Mouse (Mus musculus): ENCODE data around the gene Gpx6. TPM values are rescaled to one million over a fixed set of nuclear protein-coding genes. Genes with fewer than 3 reads are reported as not detected.

Gpx6 gene
- not detected for polyA plus RNA-seq (2014; fragmentation: Illumina TruSeq; extraction: RNeasy Lipid Tissue Mini Kit (QIAGEN cat#74804); ENCODE audit: low replicate concordance)

DNA sequence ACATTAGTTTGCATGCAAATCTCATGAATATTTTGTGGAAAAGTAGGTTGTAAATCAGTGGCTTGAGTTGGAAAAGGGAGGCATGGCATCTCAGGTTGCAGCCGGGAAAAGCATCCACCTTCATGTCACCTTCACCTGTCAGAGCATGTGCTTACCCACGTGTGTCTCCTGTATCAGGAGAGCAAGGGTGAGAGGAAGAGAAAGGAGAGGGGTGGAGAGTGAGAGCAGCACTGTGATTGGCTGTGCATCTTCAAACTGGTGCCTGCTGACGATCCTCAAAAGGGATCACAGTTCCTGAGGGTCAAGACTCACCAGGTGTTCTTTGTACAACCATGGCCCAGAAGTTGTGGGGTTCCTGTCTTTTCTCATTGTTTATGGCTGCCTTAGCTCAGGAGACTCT, at the start of gene Gpx6:
Gene Gpx6, plus strand, starts transcription at position 200 of the 400 bp plus-strand sequence.

DNA sequence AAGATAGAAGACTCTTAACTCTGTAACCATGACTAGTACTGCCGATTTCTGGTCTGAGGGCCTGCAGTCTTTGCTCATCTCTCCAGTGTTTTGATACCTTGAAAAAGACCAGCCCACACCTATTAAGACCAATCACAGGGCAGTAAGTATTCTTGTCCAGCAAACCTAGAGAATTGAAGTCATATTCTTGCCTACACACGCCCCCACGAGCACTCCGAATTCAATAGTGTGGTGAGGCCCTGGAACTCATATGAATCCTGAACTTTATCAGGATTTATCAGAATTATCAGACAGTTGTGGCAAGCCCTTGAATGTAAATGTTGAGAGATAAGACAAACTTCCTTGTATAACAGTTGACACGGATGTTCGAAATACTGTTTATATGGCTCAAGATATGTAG, 19.3 kb upstream of the Gpx6 start, which contains the start of gene Gpx5:
Gene Gpx5, minus strand, starts transcription at position 101 of the 400 bp plus-strand sequence.

GRCm38 (mm10) chr13:21346610-21347009, 34.7 kb downstream of the Gpx6 start, which contains the start of gene Olfr1367:
TSS of gene Olfr1367 (plus strand) at chr13:21346910.

GRCm38 (mm10) chr13:21362621-21363248, 50.8 kb downstream of the Gpx6 start, which contains the start of gene Zscan12:
TSS of gene Zscan12 (plus strand) at chr13:21362820.

Other genes starting within 250 kb of the Gpx6 start
- not detected for gene Olfr1370, start 237.2 kb upstream of the Gpx6 start, polyA plus RNA-seq (2014; fragmentation: Illumina TruSeq; extraction: RNeasy Lipid Tissue Mini Kit (QIAGEN cat#74804); ENCODE audit: low replicate concordance)
- not detected for gene Olfr1369-ps1, start 200.6 kb upstream of the Gpx6 start, polyA plus RNA-seq (2014; fragmentation: Illumina TruSeq; extraction: RNeasy Lipid Tissue Mini Kit (QIAGEN cat#74804); ENCODE audit: low replicate concordance)
- not detected for gene Olfr263, start 182.5 kb upstream of the Gpx6 start, polyA plus RNA-seq (2014; fragmentation: Illumina TruSeq; extraction: RNeasy Lipid Tissue Mini Kit (QIAGEN cat#74804); ENCODE audit: low replicate concordance)
- gene Olfr1368, start 166.3 kb upstream of the Gpx6 start, polyA plus RNA-seq (2014; fragmentation: Illumina TruSeq; extraction: RNeasy Lipid Tissue Mini Kit (QIAGEN cat#74804); ENCODE audit: low replicate concordance) = not detected
- gene Trim27, start 132.7 kb upstream of the Gpx6 start, polyA plus RNA-seq (2014; fragmentation: Illumina TruSeq; extraction: RNeasy Lipid Tissue Mini Kit (QIAGEN cat#74804); ENCODE audit: low replicate concordance) = 20.1 TPM
- gene Gpx5, start 19.4 kb upstream of the Gpx6 start, polyA plus RNA-seq (2014; fragmentation: Illumina TruSeq; extraction: RNeasy Lipid Tissue Mini Kit (QIAGEN cat#74804); ENCODE audit: low replicate concordance) = not detected
- not detected for gene Olfr1367, start 34.8 kb downstream of the Gpx6 start, polyA plus RNA-seq (2014; fragmentation: Illumina TruSeq; extraction: RNeasy Lipid Tissue Mini Kit (QIAGEN cat#74804); ENCODE audit: low replicate concordance)
- 6.0 TPM for gene Zscan12, start 50.7 kb downstream of the Gpx6 start, polyA plus RNA-seq (2014; fragmentation: Illumina TruSeq; extraction: RNeasy Lipid Tissue Mini Kit (QIAGEN cat#74804); ENCODE audit: low replicate concordance)
- 104 TPM for gene Zkscan3, start 90.6 kb downstream of the Gpx6 start, polyA plus RNA-seq (2014; fragmentation: Illumina TruSeq; extraction: RNeasy Lipid Tissue Mini Kit (QIAGEN cat#74804); ENCODE audit: low replicate concordance)
- gene Pgbd1, start 128.9 kb downstream of the Gpx6 start, polyA plus RNA-seq (2014; fragmentation: Illumina TruSeq; extraction: RNeasy Lipid Tissue Mini Kit (QIAGEN cat#74804); ENCODE audit: low replicate concordance) = 1.4 TPM
- 78.7 TPM for gene Zscan26, start 141.6 kb downstream of the Gpx6 start, polyA plus RNA-seq (2014; fragmentation: Illumina TruSeq; extraction: RNeasy Lipid Tissue Mini Kit (QIAGEN cat#74804); ENCODE audit: low replicate concordance)
- gene Nkapl, start 156.4 kb downstream of the Gpx6 start, polyA plus RNA-seq (2014; fragmentation: Illumina TruSeq; extraction: RNeasy Lipid Tissue Mini Kit (QIAGEN cat#74804); ENCODE audit: low replicate concordance) = not detected
- 0.33 TPM for gene Zkscan4, start 166.8 kb downstream of the Gpx6 start, polyA plus RNA-seq (2014; fragmentation: Illumina TruSeq; extraction: RNeasy Lipid Tissue Mini Kit (QIAGEN cat#74804); ENCODE audit: low replicate concordance)
- gene Gm10065, start 167.3 kb downstream of the Gpx6 start, polyA plus RNA-seq (2014; fragmentation: Illumina TruSeq; extraction: RNeasy Lipid Tissue Mini Kit (QIAGEN cat#74804); ENCODE audit: low replicate concordance) = not detected
- gene AK157302, start 183.1 kb downstream of the Gpx6 start, polyA plus RNA-seq (2014; fragmentation: Illumina TruSeq; extraction: RNeasy Lipid Tissue Mini Kit (QIAGEN cat#74804); ENCODE audit: low replicate concordance) = 4.2 TPM
- not detected for gene Gm11273, start 189.3 kb downstream of the Gpx6 start, polyA plus RNA-seq (2014; fragmentation: Illumina TruSeq; extraction: RNeasy Lipid Tissue Mini Kit (QIAGEN cat#74804); ENCODE audit: low replicate concordance)
- gene Zkscan8, start 219.0 kb downstream of the Gpx6 start, polyA plus RNA-seq (2014; fragmentation: Illumina TruSeq; extraction: RNeasy Lipid Tissue Mini Kit (QIAGEN cat#74804); ENCODE audit: low replicate concordance) = 15.6 TPM
- gene Olfr1366, start 230.7 kb downstream of the Gpx6 start, polyA plus RNA-seq (2014; fragmentation: Illumina TruSeq; extraction: RNeasy Lipid Tissue Mini Kit (QIAGEN cat#74804); ENCODE audit: low replicate concordance) = not detected
- not detected for gene Olfr1535, start 247.8 kb downstream of the Gpx6 start, polyA plus RNA-seq (2014; fragmentation: Illumina TruSeq; extraction: RNeasy Lipid Tissue Mini Kit (QIAGEN cat#74804); ENCODE audit: low replicate concordance)

Measured in small intestine, adult 10 weeks (tissue).